Mouse (Mus musculus) megakaryocyte, embryonic 14.5 days (primary cell): ENCODE results near the gene Pou6f1.

Source experiments
- FLI1 ChIP-seq: IDR thresholded peaks from 2 replicates; pipeline ENCODE4 v1.6.1; 2012; ENCODE audit warnings: low read length, inconsistent platforms, mixed read lengths
- GATA1 ChIP-seq: IDR thresholded peaks from 3 replicates; pipeline ENCODE4 v1.6.1; 2012; ENCODE audit warnings: mixed read lengths, low read length, inconsistent platforms, borderline replicate concordance

DNA sequence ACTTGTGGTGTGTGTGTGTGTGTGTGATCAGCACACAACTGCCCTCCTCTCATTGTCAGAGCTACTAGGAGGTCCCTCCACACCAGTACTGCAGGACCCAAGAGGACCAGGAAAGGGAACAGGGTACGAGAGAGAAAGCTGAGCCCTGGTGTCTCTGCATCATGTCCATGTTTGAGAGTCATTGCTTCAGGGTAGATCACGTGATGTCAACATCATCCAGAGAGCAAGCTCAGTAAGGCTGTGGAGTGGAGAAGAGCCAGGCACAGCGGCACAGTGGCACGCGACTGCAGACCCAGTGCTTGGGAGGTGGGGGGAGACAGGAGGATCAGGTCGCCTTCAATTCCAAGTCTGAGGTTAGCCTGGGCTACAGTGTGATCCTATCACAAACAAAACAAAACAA is 23.4 kb downstream of the Pou6f1 start:
- TF ChIP-seq GATA1, result no peak
- TF ChIP-seq FLI1, result no peak
